Mouse (Mus musculus) G1E (cell line): Measurements from ENCODE around the gene Clmn. TPM values are rescaled to one million over a fixed set of nuclear protein-coding genes. Genes with fewer than 3 reads are reported as not detected.

Source experiments
- ATAC-seq: 2 replicates; pipeline ENCODE4 v1.8.0; 2016; ENCODE audit warnings: mild to moderate bottlenecking; ENCODE audit not compliant: insufficient number of reproducible peaks, poor library complexity, low FRiP score, severe bottlenecking; ENCODE audit errors: extremely low read depth
- DNase-seq: peaks from one replicate; pipeline ENCODE4 v3.0.0; 2012; ENCODE audit warnings: low spot score
- H3K27me3 ChIP-seq: 2 replicates; pipeline ENCODE4 v1.6.1; 2012; ENCODE audit warnings: mild to moderate bottlenecking, low read length, inconsistent platforms; ENCODE audit not compliant: insufficient read depth
- H3K36me3 ChIP-seq: replicated peaks from 2 replicates; pipeline ENCODE3; 2012; ENCODE audit warnings: mild to moderate bottlenecking, inconsistent platforms
- H3K4me1 ChIP-seq: 2 replicates; pipeline ENCODE4 v1.6.1; 2012; ENCODE audit warnings: low read depth, low read length, inconsistent platforms, mixed read lengths; ENCODE audit not compliant: insufficient read depth
- H3K4me3 ChIP-seq: 2 replicates; pipeline ENCODE4 v1.5.1; 2012; ENCODE audit warnings: low read depth, mild to moderate bottlenecking, inconsistent platforms, low read length, moderate library complexity, mixed read lengths
- H3K9me3 ChIP-seq: replicated peaks from 2 replicates; pipeline ENCODE4 v1.6.1; 2012; ENCODE audit warnings: inconsistent platforms
- CTCF ChIP-seq: IDR thresholded peaks from 2 replicates; pipeline ENCODE4 v1.5.1; 2012; ENCODE audit warnings: low read depth, low read length, inconsistent platforms, mixed read lengths
- GATA1 ChIP-seq: IDR thresholded peaks from 2 replicates; pipeline ENCODE4 v1.6.1; 2012; ENCODE audit warnings: borderline replicate concordance, low read length, inconsistent platforms, mixed read lengths
- GATA2 ChIP-seq: IDR thresholded peaks from 2 replicates; pipeline ENCODE4 v1.6.1; 2012; ENCODE audit warnings: low read depth, low read length, inconsistent platforms, borderline replicate concordance
- POLR2AphosphoS5 ChIP-seq: IDR thresholded peaks from 2 replicates; pipeline ENCODE4 v1.6.1; 2012; ENCODE audit warnings: low read depth, low read length, inconsistent platforms; ENCODE audit not compliant: insufficient replicate concordance
- TAL1 ChIP-seq: conservative IDR thresholded peaks from 2 replicates; pipeline ENCODE4 v1.6.1; 2012; ENCODE audit warnings: low read depth, low read length, inconsistent platforms, mixed read lengths
- polyA plus RNA-seq: library from polyadenylated mRNA; stranded (reverse); fragments of >175 nt; gene quantifications from 2 replicates; pipeline ENCODE4 v1.2.3, GENCODE M21; 2012
- total RNA-seq, 2 experiments: library from RNA; stranded (forward) in 1 of 2; stranded (reverse) in 1 of 2; fragments of 200-1000 nt in 1 of 2; fragments of >200 nt in 1 of 2; fragmentation: Nextera tagmentation in 1 of 2; gene quantifications; 2 replicates each; pipeline ENCODE4 v1.2.3; 2014 to 2017

Clmn gene
- total and polyA plus RNA-seq, 3 experiments, result 0.27 TPM; not detected in 2

GRCm38 (mm10) chr12:104898718-104899117 lies 33.8 kb upstream of the Clmn start:
- Histone ChIP-seq H3K36me3 (no peaks in the 10 kb centered on the region), H3K9me3 (peaks cover 52% of the 10 kb centered on the region), H3K27me3 (no peaks in the 10 kb centered on the region), H3K4me3 (no peak overlapping the region), H3K4me1 (no peaks in the 10 kb centered on the region)
- ATAC-seq (no peak), DNase-seq (no peak)
- TF ChIP-seq GATA2 (no peak), CTCF (no peak), GATA1 (no peak), POLR2AphosphoS5 (no peak), TAL1 (no peak)

- no peak overlapping the region for H3K4me3 ChIP-seq
- H3K27me3 ChIP-seq, result no peaks in the 10 kb centered on the region
Measured at GRCm38 (mm10) chr12:104897051-104897618, 32.3 kb upstream of the Clmn start.

GRCm38 (mm10) chr12:104896640-104897039 lies 31.8 kb upstream of the Clmn start:
- TF ChIP-seq POLR2AphosphoS5 (no peak), CTCF (no peak), GATA2 (no peak), TAL1 (no peak), GATA1 (no peak)
- ATAC-seq (no peak), DNase-seq (no peak)
- no peak overlapping the region for H3K4me3 ChIP-seq
- H3K36me3 ChIP-seq, result no peaks in the 10 kb centered on the region
- H3K9me3 ChIP-seq, result peaks cover 50% of the 10 kb centered on the region
- no peaks in the 10 kb centered on the region for H3K27me3 ChIP-seq
- no peaks in the 10 kb centered on the region for H3K4me1 ChIP-seq

More at GRCm38 (mm10) chr12:104897051-104897618, 32.3 kb upstream of the Clmn start:
- H3K9me3 ChIP-seq, result peaks cover 51% of the 10 kb centered on the region
- ATAC-seq, result no peak
- H3K4me1 ChIP-seq, result no peaks in the 10 kb centered on the region
- TF ChIP-seq POLR2AphosphoS5, result no peak
- no peak for TF ChIP-seq CTCF
- TF ChIP-seq GATA1, result no peak
- no peak for TF ChIP-seq GATA2
- no peak for TF ChIP-seq TAL1
- H3K36me3 ChIP-seq, result no peaks in the 10 kb centered on the region
- DNase-seq, result no peak

GRCm38 (mm10) chr12:104892245-104892644 lies 27.4 kb upstream of the Clmn start:
- no peaks in the 10 kb centered on the region for H3K4me1 ChIP-seq
- ATAC-seq, result no peak
- no peaks in the 10 kb centered on the region for H3K27me3 ChIP-seq
- DNase-seq, result no peak
- TF ChIP-seq GATA1 (no peak), CTCF (no peak), POLR2AphosphoS5 (no peak), TAL1 (no peak), GATA2 (no peak)
- peaks cover 36% of the 10 kb centered on the region for H3K9me3 ChIP-seq
- H3K36me3 ChIP-seq, result no peaks in the 10 kb centered on the region
- H3K4me3 ChIP-seq, result no peak overlapping the region

- TF ChIP-seq GATA1 (no peak), TAL1 (no peak), CTCF (no peak), GATA2 (no peak), POLR2AphosphoS5 (no peak)
- Histone ChIP-seq H3K4me3 (no peak overlapping the region), H3K4me1 (no peaks in the 10 kb centered on the region), H3K36me3 (no peaks in the 10 kb centered on the region), H3K9me3 (peaks cover 38% of the 10 kb centered on the region), H3K27me3 (no peaks in the 10 kb centered on the region)
- ATAC-seq, result no peak
- no peak for DNase-seq
Measured at GRCm38 (mm10) chr12:104890066-104890465, 25.2 kb upstream of the Clmn start.

- no peaks in the 10 kb centered on the region for H3K36me3 ChIP-seq
- H3K27me3 ChIP-seq, result no peaks in the 10 kb centered on the region
- ATAC-seq, result no peak
- H3K4me1 ChIP-seq, result no peaks in the 10 kb centered on the region
- H3K9me3 ChIP-seq, result peaks cover 44% of the 10 kb centered on the region
- no peak overlapping the region for H3K4me3 ChIP-seq
- TF ChIP-seq GATA1 (no peak), TAL1 (no peak), CTCF (no peak)
- no peak for DNase-seq
Measured at GRCm38 (mm10) chr12:104886104-104886503, 21.2 kb upstream of the Clmn start.

- ATAC-seq (no peak), DNase-seq (no peak)
- no peak overlapping the region for H3K4me3 ChIP-seq
- no peaks in the 10 kb centered on the region for H3K36me3 ChIP-seq
- peaks cover 70% of the 10 kb centered on the region for H3K9me3 ChIP-seq
- H3K4me1 ChIP-seq, result no peaks in the 10 kb centered on the region
- TF ChIP-seq GATA2, result no peak
- H3K27me3 ChIP-seq, result no peaks in the 10 kb centered on the region
Measured at GRCm38 (mm10) chr12:104882533-104882932, 17.7 kb upstream of the Clmn start.
